27 mouse cellular contexts compared by ENCODE assay signal in the genomic region with DNA sequence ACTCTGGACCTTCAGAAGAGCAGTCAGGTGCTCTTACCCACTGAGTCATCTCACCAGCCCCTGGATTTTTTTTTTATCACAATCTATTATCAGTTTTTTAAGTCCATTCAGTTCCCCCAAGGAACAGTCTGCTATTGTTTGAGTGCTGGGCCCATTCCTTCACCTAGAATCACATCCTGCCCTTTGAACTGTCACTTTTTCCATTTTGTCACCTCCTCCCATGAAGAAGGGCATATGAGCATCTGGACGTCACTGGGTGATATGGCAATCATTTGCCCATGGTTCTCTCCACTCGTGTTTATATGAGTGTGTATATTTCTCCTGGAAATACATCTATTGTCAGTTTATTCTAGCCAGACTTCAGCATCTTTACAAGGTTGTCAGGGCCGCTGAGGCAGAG. TPM values are rescaled to one million over a fixed set of nuclear protein-coding genes. Genes with fewer than 3 reads are reported as not detected.
DNase-seq lines count a peak whose midpoint lies in the region; ATAC-seq and TF ChIP-seq lines count a peak whose summit lies in the region.
"Had no signal": no experiment of that assay in that cellular context is flagged by ENCODE, and none has a peak within 500 bp of the region (broad histone marks: within the 10 kb centered on the region; RNA-seq: fewer than 3 reads in every experiment).

No protein-coding gene starts in this region.

- peaks cover 3% of the 10 kb centered on the region for H3K9me3 ChIP-seq in CH12.LX (replicated peaks; ENCODE audit: low read length)
- H3K9me3 ChIP-seq: embryonic facial prominence, embryonic 10.5 days; embryonic facial prominence, embryonic 12.5 days; forebrain, embryonic 12.5 days had no signal

- H3K36me3 ChIP-seq in CH12.LX (replicated peaks in 1 of 2; ENCODE audit: control insufficient read depth in 1 of 2, insufficient read depth in 1 of 2, low read length in 1 of 2): peaks cover 2 to 25% of the 10 kb centered on the region in 2 experiments
- H3K36me3 ChIP-seq: embryonic facial prominence, embryonic 10.5 days; embryonic facial prominence, embryonic 12.5 days; forebrain, embryonic 12.5 days had no signal

- DNase-seq in CD4-positive, CD25-positive, alpha-beta regulatory T cell, adult 2 months (ENCODE audit: low read depth, low spot score): peak; percentile 54
- DNase-seq in thymus, postnatal 0 days (ENCODE audit: low spot score): peak; percentile 17
- DNase-seq in thymus, adult 18-20 months: no peak
- DNase-seq in CH12.LX (ENCODE audit: extremely low read depth): no peak
- peak; percentile 61 for DNase-seq in naive thymus-derived CD4-positive, alpha-beta T cell, adult 2 months (ENCODE audit: low read depth)
- no peak for DNase-seq in Muller cell, postnatal 12 days (ENCODE audit: inconsistent ontology term)
- DNase-seq in left cerebral cortex, postnatal 36 days (ENCODE audit: low spot score in 2 of 2): no peak
- DNase-seq: adrenal gland, adult 8-10 months; adrenal gland, postnatal 25 days; cerebellum, adult 11-12 months; cerebellum, adult 2 months; cerebellum, adult 9-10 months; cerebellum, postnatal 10 days; cerebellum, postnatal 25 days had no signal

- H3K4me3 ChIP-seq in CH12.LX (replicated peaks in 1 of 3; ENCODE audit: low read depth in 2 of 3, low read length in 2 of 3, poor library complexity in 1 of 3): no peak overlapping the region
- H3K4me3 ChIP-seq: embryonic facial prominence, embryonic 10.5 days; embryonic facial prominence, embryonic 12.5 days; forebrain, embryonic 12.5 days had no signal

- no peak overlapping the region for H3K27ac ChIP-seq in CH12.LX (ENCODE audit: insufficient read depth, low read depth)
- H3K27ac ChIP-seq: embryonic facial prominence, embryonic 10.5 days; embryonic facial prominence, embryonic 12.5 days; forebrain, embryonic 12.5 days had no signal

- in situ Hi-C loops in CH12.LX (cut with MboI; ENCODE audit: low pct_ligation_motif_present, low pct_unique_long_range_greater_than_20kb, low sequenced_read_pairs): no loop called here

- H3K79me2 ChIP-seq in CH12.LX (replicated peaks; ENCODE audit: control insufficient read depth, extremely low read depth, insufficient read depth, poor library complexity, severe bottlenecking): no peaks in the 10 kb centered on the region

- intact Hi-C loops in left cerebral cortex, postnatal 36 days (cut with DNase I): no loop called here

- TF ChIP-seq RAD21 in CH12.LX (IDR thresholded peaks at IDR 0.05; ENCODE audit: low read depth, low read length): no peak

- TF ChIP-seq CTCF in CH12.LX (conservative IDR thresholded peaks at IDR 0.05 in 1 of 2, IDR thresholded peaks at IDR 0.05 in 1 of 2; ENCODE audit: low read depth in 2 of 2, low read length in 2 of 2): no peak

- TF ChIP-seq EP300 in CH12.LX (IDR thresholded peaks at IDR 0.05; ENCODE audit: low read length): no peak

- peaks cover 0 to 22% of the 10 kb centered on the region in 2 experiments; a peak in 2 of 4 replicates for H3K4me1 ChIP-seq in CH12.LX (ENCODE audit: control insufficient read depth in 1 of 2, insufficient read depth in 2 of 2)
- H3K4me1 ChIP-seq: embryonic facial prominence, embryonic 12.5 days; forebrain, embryonic 12.5 days had no signal

- no peaks in the 10 kb centered on the region for H3K27me3 ChIP-seq in CH12.LX (replicated peaks)
- H3K27me3 ChIP-seq: embryonic facial prominence, embryonic 12.5 days; Patski had no signal

- no peak for TF ChIP-seq POLR2A in CH12.LX (IDR thresholded peaks at IDR 0.05; ENCODE audit: low read depth, low read length)

- H3K4me2 ChIP-seq in CH12.LX (ENCODE audit: insufficient read depth, low read depth, poor library complexity, severe bottlenecking): no peak overlapping the region
- H3K4me2 ChIP-seq: embryonic facial prominence, embryonic 12.5 days; forebrain, embryonic 12.5 days had no signal

- ATAC-seq in CD4-positive, CD25-positive, alpha-beta regulatory T cell, adult 4 months: no peak
- ATAC-seq: activated CD4-positive, CD25-positive, alpha-beta regulatory T cell, adult 4 months; forebrain, embryonic 14.5 days; forebrain, embryonic 16.5 days; Patski had no signal

- dilution Hi-C loops in CH12.LX (cut with MboI; ENCODE audit: extremely low pct_ligation_motif_present, extremely low pct_unique_long_range_greater_than_20kb, low sequenced_read_pairs): no loop called here

- H3K9ac ChIP-seq in CH12.LX (ENCODE audit: insufficient read depth, low read depth): no peak overlapping the region
- H3K9ac ChIP-seq: embryonic facial prominence, embryonic 12.5 days; forebrain, embryonic 12.5 days had no signal

TF ChIP-seq in CH12.LX, 34 proteins besides CTCF, POLR2A, EP300 and RAD21:
- TF ChIP-seq IRF4 (IDR thresholded peaks at IDR 0.05; ENCODE audit: low read depth, low read length) (no peak), JUN (IDR thresholded peaks at IDR 0.05; ENCODE audit: insufficient read depth, low read depth, low read length) (0 out of 2 replicates have a peak, but pooled peaks have one; percentile 25)

RNA-seq across cellular contexts. Expression of gene Dnajc22, which starts 14.9 kb away (rescaled TPM):
- polyA plus RNA-seq in CD4-positive, CD25-positive, alpha-beta regulatory T cell, adult 4 months (2017; shearing (Covaris generic)): not detected
- 0.13 and 0.22 TPM in 2 replicates for polyA plus RNA-seq in thymus, postnatal 0 days (2015; fragmentation: Nextera tagmentation; extraction: Ambion mirVana)
- total RNA-seq in CH12.LX (2012; rRNA removed) (10.0 and 10.6 TPM in 2 replicates), CH12.LX (2014; rRNA removed) (20.4 and 24.2 TPM in 2 replicates)
- 12.4 and 14.5 TPM in 2 replicates for polyA plus RNA-seq in CH12.LX (2012; ENCODE audit: insufficient read length, low read depth)
- total RNA-seq in left cerebral cortex, postnatal 36 days (2021): under 1 TPM; 0.25 to 0.27 TPM
- polyA plus RNA-seq: activated CD4-positive, CD25-positive, alpha-beta regulatory T cell, adult 4 months; embryonic facial prominence, embryonic 14.5 days; frontal cortex, adult 2 months had no signal

RNA-seq across cellular contexts. Expression of gene Spats2, which starts 17.9 kb away (rescaled TPM):
- polyA plus RNA-seq in CD4-positive, CD25-positive, alpha-beta regulatory T cell, adult 4 months (2017; shearing (Covaris generic)): under 1 TPM in 1 of 2 experiments, not detected in 1; 0.62 TPM
- polyA plus RNA-seq in thymus, postnatal 0 days (2015; fragmentation: Nextera tagmentation; extraction: Ambion mirVana): 30.2 and 31.1 TPM in 2 replicates
- total RNA-seq in CH12.LX (2012; rRNA removed): 26.5 and 27.1 TPM in 2 replicates
- total RNA-seq in CH12.LX (2014; rRNA removed): 68.3 and 81.0 TPM in 2 replicates
- 79.5 and 81.0 TPM in 2 replicates for polyA plus RNA-seq in CH12.LX (2012; ENCODE audit: insufficient read length, low read depth)
- 10 to 100 TPM; 35.2 to 37.5 TPM for total RNA-seq in left cerebral cortex, postnatal 36 days (2021)
- polyA plus RNA-seq: activated CD4-positive, CD25-positive, alpha-beta regulatory T cell, adult 4 months had no signal

RNA-seq across cellular contexts. Expression of gene C1ql4, which starts 20.2 kb away (rescaled TPM):
- not detected for polyA plus RNA-seq in CD4-positive, CD25-positive, alpha-beta regulatory T cell, adult 4 months (2017; shearing (Covaris generic))
- polyA plus RNA-seq in thymus, postnatal 0 days (2015; fragmentation: Nextera tagmentation; extraction: Ambion mirVana): 0.18 TPM in 1 of 2 replicates, not detected in the other
- 0.08 TPM in 1 of 2 replicates, not detected in the other for total RNA-seq in CH12.LX (2012; rRNA removed)
- not detected in 2 replicates for total RNA-seq in CH12.LX (2014; rRNA removed)
- polyA plus RNA-seq in CH12.LX (2012; ENCODE audit: insufficient read length, low read depth): not detected in 2 replicates
- total RNA-seq in left cerebral cortex, postnatal 36 days (2021): not detected
- total RNA-seq: adrenal gland, adult 18-20 months; adrenal gland, adult 8-10 months; adrenal gland, postnatal 25 days had no signal
- polyA plus RNA-seq: activated CD4-positive, CD25-positive, alpha-beta regulatory T cell, adult 4 months; cortical plate, adult 2 months; forebrain, embryonic 14.5 days; forebrain, embryonic 16.5 days; frontal cortex, adult 2 months had no signal

RNA-seq across cellular contexts. Expression of gene Troap, which starts 33.5 kb away (rescaled TPM):
- polyA plus RNA-seq in CD4-positive, CD25-positive, alpha-beta regulatory T cell, adult 4 months (2017; shearing (Covaris generic)): 1 to 10 TPM in 1 of 2 experiments, under 1 TPM in 1; 0.59 to 1.3 TPM
- polyA plus RNA-seq in thymus, postnatal 0 days (2015; fragmentation: Nextera tagmentation; extraction: Ambion mirVana): 21.8 and 25.3 TPM in 2 replicates
- total RNA-seq in CH12.LX (2012; rRNA removed) (17.8 and 25.0 TPM in 2 replicates), CH12.LX (2014; rRNA removed) (19.2 and 20.2 TPM in 2 replicates)
- polyA plus RNA-seq in CH12.LX (2012; ENCODE audit: insufficient read length, low read depth): 61.0 and 74.2 TPM in 2 replicates
- total RNA-seq in left cerebral cortex, postnatal 36 days (2021): under 1 TPM in 1 of 2 experiments, not detected in 1; 0.32 TPM
- total RNA-seq: adrenal gland, adult 18-20 months had no signal

RNA-seq across cellular contexts. Expression of gene Prph, which starts 52.9 kb away (rescaled TPM):
- not detected for polyA plus RNA-seq in CD4-positive, CD25-positive, alpha-beta regulatory T cell, adult 4 months (2017; shearing (Covaris generic))
- polyA plus RNA-seq in thymus, postnatal 0 days (2015; fragmentation: Nextera tagmentation; extraction: Ambion mirVana): 0.99 and 1.1 TPM in 2 replicates
- total RNA-seq in CH12.LX (2012; rRNA removed) (not detected in 2 replicates), CH12.LX (2014; rRNA removed) (0.12 TPM in 1 of 2 replicates, not detected in the other)
- not detected in 2 replicates for polyA plus RNA-seq in CH12.LX (2012; ENCODE audit: insufficient read length, low read depth)
- 1 to 10 TPM in 1 of 2 experiments, under 1 TPM in 1; 0.97 to 1.8 TPM for total RNA-seq in left cerebral cortex, postnatal 36 days (2021)
- total RNA-seq: MEL had no signal
- polyA plus RNA-seq: activated CD4-positive, CD25-positive, alpha-beta regulatory T cell, adult 4 months had no signal

Comparison
In these comparisons a context has a peak if more than half of its experiments do, and no peak if none do; other contexts are left out.
1. DNase-seq: peak in CD4-positive, CD25-positive, alpha-beta regulatory T cell, adult 2 months (single experiment), thymus, postnatal 0 days (single experiment) and naive thymus-derived CD4-positive, alpha-beta T cell, adult 2 months (single experiment); none in thymus, adult 18-20 months (0 of 2), CH12.LX (single experiment), Muller cell, postnatal 12 days (single experiment) and left cerebral cortex, postnatal 36 days (0 of 2).
2. RNA of gene Dnajc22, which starts 14.9 kb away (polyA plus RNA-seq): 12.4 to 14.5 TPM in CH12.LX; 0.13 to 0.22 TPM in thymus, postnatal 0 days and not detected in CD4-positive, CD25-positive, alpha-beta regulatory T cell, adult 4 months; every median in the first group is over 10 times any median in the second.
3. RNA of gene Spats2, which starts 17.9 kb away (polyA plus RNA-seq): 79.5 to 81.0 TPM in CH12.LX and 30.2 to 31.1 TPM in thymus, postnatal 0 days; 0.62 TPM in CD4-positive, CD25-positive, alpha-beta regulatory T cell, adult 4 months; every median in the first group is over 10 times any median in the second.